Mouse (Mus musculus) E14TG2a.4 (cell line): ENCODE results near the gene Stk38l.

Experiments
- CTCF ChIP-seq: conservative IDR thresholded peaks from 2 replicates; pipeline ENCODE4 v1.5.1; 2014; ENCODE audit warnings: low read length
- NANOG ChIP-seq: IDR thresholded peaks from 2 replicates; pipeline ENCODE4 v1.6.1; 2014; ENCODE audit warnings: borderline replicate concordance, low read length, mixed read lengths
- POU5F1 ChIP-seq: IDR thresholded peaks from 2 replicates; pipeline ENCODE4 v1.6.1; 2014; ENCODE audit warnings: low read length, borderline replicate concordance

DNA sequence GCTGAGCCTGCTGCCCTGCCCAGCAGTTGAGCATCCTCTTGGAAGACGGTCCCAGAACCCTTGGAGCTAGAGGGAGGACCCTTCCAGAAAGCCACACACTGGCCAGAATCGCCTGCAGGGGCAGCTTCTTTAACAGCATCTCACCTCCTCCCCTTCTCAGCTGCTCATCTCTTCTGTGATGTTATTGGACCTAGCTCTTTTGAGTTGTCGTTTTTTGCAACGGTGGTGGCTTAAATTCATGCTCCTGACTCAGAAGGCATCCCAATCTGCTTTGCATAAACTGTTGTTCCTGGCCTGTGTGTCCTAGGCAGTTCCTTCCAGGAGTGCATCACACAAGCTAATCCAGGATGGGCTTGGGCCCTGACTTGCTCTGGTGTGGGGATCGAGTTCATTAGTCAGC, 72.7 kb downstream of the Stk38l start:
- TF ChIP-seq CTCF = no peak
- TF ChIP-seq NANOG = no peak
- TF ChIP-seq POU5F1 = no peak
